Mouse (Mus musculus) cerebellum, postnatal 10 days (tissue): Measurements from ENCODE around the gene Unc5c.

ENCODE experiments used
- DNase-seq, 2 experiments: peaks; one replicate each; pipeline ENCODE4 v3.0.0; 2021; ENCODE audit warnings: mixed read lengths in 2 of 2

The Unc5c gene

GRCm38 (mm10) chr3:141465104-141465705, at the start of gene Unc5c:
Gene Unc5c (plus strand): TSS chr3:141465216.
- peak; percentile 91 to 94 for DNase-seq

GRCm38 (mm10) chr3:141457475-141457874, 7.5 kb upstream of the Unc5c start:
- DNase-seq, result no peak

DNA sequence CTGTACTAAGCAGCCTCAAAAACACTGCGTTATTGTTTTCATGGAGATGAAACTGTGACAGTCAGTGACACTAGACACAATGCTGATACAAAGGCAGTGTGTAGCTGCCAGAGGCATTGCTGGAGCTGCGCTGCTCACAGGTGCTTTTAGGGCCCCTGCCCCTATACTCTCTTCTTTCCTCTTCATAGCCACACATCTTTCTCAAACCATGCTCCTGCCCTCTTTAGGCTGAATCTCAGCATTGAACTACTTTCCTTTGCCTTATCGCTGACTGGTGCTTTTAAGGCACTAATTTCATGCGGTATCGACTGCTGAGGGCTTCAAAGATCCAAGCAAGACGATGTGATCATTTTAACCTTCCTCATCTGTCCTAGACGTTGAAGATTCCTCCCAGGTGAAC, 2.5 kb upstream of the Unc5c start:
- DNase-seq, result peak; percentile 52 to 55

DNA sequence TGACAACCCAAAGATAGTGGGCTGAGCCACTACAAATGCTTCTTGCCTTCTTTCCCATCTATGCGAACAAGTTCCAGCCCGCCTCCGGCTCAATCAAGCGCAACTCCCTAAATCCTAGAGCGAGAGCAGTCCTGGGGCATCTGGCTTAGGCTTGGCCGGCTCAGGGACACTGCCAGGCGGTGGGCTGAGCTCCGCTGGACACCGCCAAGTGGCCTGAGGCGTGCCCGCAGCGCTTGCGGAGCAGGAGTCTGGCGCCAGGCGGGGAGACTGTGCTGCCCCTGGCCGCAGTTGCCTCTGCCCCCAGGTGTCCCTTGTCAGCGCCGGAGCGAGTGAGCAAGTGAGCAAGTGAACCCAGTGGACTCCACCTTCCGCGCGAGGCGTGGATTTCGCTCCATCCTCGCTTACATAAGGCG, 319 bp upstream of the Unc5c start:
- DNase-seq, result peak; percentile 91 to 95

DNA sequence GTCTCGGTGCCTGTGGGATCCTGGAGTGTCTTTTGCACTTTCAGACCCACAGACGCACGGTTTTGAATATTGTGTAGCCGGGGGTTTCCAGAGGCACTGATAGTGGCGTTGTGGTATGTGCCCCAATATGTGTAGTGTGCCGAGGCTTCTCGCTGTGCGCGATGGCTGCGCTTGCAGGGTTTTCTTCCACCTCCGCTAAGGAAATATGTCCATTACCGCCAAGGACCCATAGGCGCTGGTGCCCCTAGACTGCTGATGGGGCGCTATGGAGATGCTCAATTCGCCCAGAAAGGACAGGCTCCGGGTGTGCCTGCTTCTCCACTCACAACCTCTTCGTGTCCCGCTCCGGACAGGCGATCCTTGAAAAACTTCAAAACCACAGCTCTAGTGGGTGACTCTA, 1.0 kb downstream of the Unc5c start:
- DNase-seq, result peak; percentile 68 to 70

DNA sequence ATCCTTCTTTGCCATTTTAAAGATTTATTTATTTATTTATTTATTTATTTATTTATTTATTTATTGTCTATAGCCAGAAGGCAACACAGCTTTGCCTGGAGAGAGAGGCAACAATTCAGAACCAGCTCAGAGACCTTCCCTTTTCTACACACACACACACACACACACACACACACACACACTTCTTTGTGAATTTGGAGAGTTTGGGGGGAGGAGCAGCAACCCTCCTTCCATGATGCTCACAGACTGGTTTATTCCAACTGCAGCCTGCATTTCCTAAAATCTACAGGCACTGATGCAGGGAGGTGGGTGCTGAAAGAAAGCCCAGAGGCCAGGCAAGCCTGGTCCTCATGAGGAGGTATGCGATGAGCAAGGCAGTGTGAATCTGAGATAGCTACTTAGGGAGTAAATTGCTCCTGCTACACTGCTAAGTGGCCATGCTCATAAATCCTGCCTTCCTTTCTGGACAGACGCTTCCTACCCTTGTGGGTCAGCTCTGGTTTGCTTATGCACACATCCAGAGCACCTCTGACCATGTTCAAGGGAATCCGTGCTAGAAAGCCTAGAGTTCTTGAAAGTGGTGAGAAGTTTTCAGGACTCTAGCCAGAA, 1.8 kb downstream of the Unc5c start:
- DNase-seq, result peak; percentile 53 to 56

- DNase-seq, result peak; percentile 63 to 68
Observed at GRCm38 (mm10) chr3:141469338-141469737, 4.3 kb downstream of the Unc5c start.

DNA sequence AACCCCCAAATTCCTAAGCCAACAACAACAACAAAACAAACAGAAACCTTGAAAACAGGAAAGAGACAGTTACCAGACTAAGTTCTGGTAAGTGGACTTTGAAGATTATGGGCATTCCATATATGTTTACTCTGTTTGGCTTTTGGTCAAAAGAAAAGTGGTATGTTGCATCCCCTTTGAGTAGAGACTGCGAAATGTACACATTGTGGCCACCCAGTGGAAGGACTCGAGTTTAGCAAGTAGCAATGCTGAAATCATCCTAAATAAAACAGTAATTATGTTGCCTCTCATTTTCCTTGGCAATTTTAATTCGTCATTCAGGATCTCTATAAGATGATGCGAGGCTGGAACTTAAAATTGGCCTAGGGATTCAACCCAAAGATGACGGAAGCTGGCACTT, 8.2 kb downstream of the Unc5c start:
- no peak for DNase-seq

GRCm38 (mm10) chr3:141475389-141475788, 10.4 kb downstream of the Unc5c start:
- DNase-seq, result no peak

DNA sequence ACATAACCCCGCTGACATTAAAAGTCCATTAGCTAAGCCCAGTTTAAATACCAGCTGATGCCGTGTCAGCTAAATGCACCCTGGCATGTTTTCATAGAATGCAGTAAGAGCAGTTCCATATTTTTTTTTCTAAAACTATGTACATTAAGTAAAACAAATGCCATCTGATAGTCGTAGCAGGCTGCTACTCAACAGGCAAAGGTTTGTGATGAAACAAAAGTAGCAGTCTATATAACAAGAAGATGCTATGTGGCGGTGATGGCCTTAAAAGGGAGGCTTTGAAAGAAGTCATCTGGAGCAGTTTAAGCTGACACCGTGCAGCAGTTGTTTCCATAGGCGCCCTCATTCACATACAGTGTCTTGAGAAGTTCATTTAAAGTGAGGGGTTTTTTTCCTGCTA, 10.9 kb downstream of the Unc5c start:
- no peak for DNase-seq

DNA sequence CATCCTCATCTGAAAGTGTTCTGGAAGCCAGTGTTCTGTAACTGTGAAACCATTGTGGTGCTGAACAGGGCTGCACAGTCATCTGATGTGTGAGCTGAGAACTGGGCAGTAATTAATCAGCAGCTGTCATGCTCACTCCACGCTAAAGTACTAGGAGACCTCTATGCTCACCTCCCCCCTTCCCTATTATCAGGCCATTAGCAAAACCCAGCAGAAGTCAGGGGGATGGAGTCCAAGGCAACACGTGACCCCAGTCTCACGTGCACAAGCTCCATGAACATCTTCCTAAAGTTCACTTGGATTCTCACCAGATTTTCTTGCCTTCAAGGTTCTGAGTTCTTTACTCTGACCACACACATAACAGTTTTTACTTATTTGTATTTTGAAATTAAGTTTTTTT, 11.7 kb downstream of the Unc5c start:
- DNase-seq, result peak; percentile 52 to 53

- DNase-seq, result no peak
Observed at GRCm38 (mm10) chr3:141482465-141482864, 17.4 kb downstream of the Unc5c start.

GRCm38 (mm10) chr3:141483665-141484431, 18.8 kb downstream of the Unc5c start:
- DNase-seq, result no peak

DNA sequence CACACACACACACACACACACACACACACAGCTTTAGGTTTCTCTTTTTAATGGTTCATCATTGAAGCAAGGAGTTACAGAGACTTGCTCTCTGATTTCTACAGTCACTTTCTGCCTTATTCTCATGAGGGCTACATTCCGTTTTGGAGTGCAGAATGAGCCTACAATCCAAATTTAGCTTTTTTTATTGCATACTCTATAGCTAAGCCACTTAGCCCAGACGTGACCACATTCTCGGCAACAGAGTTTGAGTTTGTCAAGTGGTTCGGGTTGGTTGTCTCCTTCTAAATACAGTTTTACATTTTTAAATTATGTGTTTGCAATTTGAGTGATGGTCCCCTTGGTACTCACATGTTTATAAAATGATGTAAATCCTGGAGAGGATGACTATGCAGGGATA, 20.2 kb downstream of the Unc5c start:
- DNase-seq, result no peak

DNA sequence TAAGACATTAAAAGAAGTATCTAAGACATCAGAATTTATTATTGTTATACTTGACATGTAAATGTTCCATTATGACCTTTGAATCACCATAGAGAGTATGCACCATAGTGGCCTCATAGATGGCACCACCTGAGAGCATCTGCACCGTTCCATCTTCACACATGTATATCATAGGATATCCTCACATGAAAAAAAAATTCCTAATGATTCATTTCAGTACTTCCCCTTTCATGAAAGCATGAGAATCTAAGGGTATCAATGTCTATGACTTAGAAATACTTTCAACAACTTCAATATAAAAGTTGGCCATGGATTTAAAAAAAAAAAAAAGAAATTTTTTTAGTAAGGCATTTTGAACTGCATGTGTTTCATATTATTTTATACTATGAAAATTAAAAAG, 25.6 kb downstream of the Unc5c start:
- DNase-seq, result no peak

GRCm38 (mm10) chr3:141491272-141491950, 26.4 kb downstream of the Unc5c start:
- peak in 1 of 2 experiments; percentile 41 for DNase-seq

- DNase-seq, result peak; percentile 44 to 55
Observed at GRCm38 (mm10) chr3:141491951-141492310, 26.9 kb downstream of the Unc5c start.

GRCm38 (mm10) chr3:141493000-141493399, 28.0 kb downstream of the Unc5c start:
- DNase-seq, result no peak

DNA sequence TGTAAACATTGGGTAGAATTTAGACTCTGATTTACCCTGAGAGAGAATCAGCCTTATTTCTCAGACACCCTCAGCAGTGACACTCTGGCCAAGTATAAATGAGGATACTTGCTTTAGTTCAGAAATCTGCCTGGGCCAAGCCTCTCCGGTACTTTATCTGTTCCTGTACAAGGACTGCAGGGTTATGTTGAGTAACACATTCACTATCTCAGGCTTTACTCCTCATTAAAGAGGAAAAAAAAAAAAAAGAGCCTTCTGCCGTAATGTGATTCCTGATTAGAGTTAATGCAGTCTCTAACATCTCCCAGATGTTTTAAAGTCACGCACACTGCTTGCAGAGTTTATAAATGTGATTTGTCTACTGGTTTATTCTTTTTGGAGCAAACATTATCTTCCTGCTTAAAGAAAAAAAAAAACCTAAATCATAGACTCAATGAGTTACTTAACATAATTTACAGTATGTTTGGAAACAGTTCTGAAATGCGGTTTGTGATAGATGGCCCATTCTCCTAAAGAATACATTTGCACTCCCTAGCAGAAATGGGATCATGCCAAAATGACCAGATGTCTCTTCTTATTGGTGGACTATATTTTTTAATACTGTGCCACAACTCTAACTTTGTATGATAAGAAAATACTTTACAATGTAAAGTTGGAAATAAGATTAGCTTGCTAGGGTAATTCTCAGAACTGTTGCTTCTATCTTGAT, 33.5 kb downstream of the Unc5c start:
- no peak for DNase-seq

- no peak for DNase-seq
Observed at GRCm38 (mm10) chr3:141501845-141502505, 37.0 kb downstream of the Unc5c start.

- no peak for DNase-seq
Observed at GRCm38 (mm10) chr3:141503331-141503730, 38.3 kb downstream of the Unc5c start.

GRCm38 (mm10) chr3:141509772-141510171, 44.8 kb downstream of the Unc5c start:
- no peak for DNase-seq
